Mouse (Mus musculus): ENCODE results near the gene Emc1. TPM values are rescaled to one million over a fixed set of nuclear protein-coding genes. Genes with fewer than 3 reads are reported as not detected.

The Emc1 gene
- total RNA-seq (2021): 45.8 and 58.2 TPM in 2 replicates
- long read RNA-seq, full-length matches to known transcripts: 16 of 41 reads
- long read RNA-seq, partial matches to known transcripts: 22 of 41 reads
- long read RNA-seq, other reads (novel, unspliced or antisense): 3 of 41 reads

- peak; percentile 86 for DNase-seq
These were observed at the start of gene Emc1, which contains the start of the genes Mrto4 and Ubr4 for GRCm38 (mm10) chr4:139351931-139352711. Gene Emc1, plus strand, starts transcription at chr4:139352587. Gene Mrto4, minus strand, starts transcription at chr4:139352576. Gene Ubr4, plus strand, starts transcription at chr4:139352609.

- DNase-seq: no peak
These were observed 46.9 kb upstream of the Emc1 start for GRCm38 (mm10) chr4:139305521-139305920.

GRCm38 (mm10) chr4:139307916-139308315 lies 44.5 kb upstream of the Emc1 start:
- no peak for DNase-seq

- no peak for DNase-seq
These were observed 42.7 kb upstream of the Emc1 start for GRCm38 (mm10) chr4:139309651-139310050.

GRCm38 (mm10) chr4:139310171-139310898 lies 42.1 kb upstream of the Emc1 start, which contains the start of the genes Pqlc2 and Akr7a5:
Gene Pqlc2, minus strand, starts transcription at chr4:139310708.
Gene Akr7a5, plus strand, starts transcription at chr4:139310744.
- DNase-seq: peak; percentile 99

- DNase-seq: no peak
These were observed 41.3 kb upstream of the Emc1 start for GRCm38 (mm10) chr4:139310899-139311701.

GRCm38 (mm10) chr4:139311707-139312106 lies 40.7 kb upstream of the Emc1 start:
- DNase-seq: no peak

- DNase-seq: no peak
These were observed 39.8 kb upstream of the Emc1 start for GRCm38 (mm10) chr4:139312632-139313031.

- DNase-seq: no peak
These were observed 33.9 kb upstream of the Emc1 start for GRCm38 (mm10) chr4:139318449-139318848.

GRCm38 (mm10) chr4:139319740-139320139 lies 32.6 kb upstream of the Emc1 start:
- DNase-seq: no peak

- peak; percentile 78 for DNase-seq
These were observed 21.8 kb upstream of the Emc1 start for GRCm38 (mm10) chr4:139330605-139331004.

- no peak for DNase-seq
These were observed 17.6 kb upstream of the Emc1 start for GRCm38 (mm10) chr4:139334631-139335295.

- no peak for DNase-seq
These were observed 16.9 kb upstream of the Emc1 start for GRCm38 (mm10) chr4:139335507-139335906.

GRCm38 (mm10) chr4:139336822-139337483 lies 15.4 kb upstream of the Emc1 start:
- DNase-seq: peak; percentile 88

GRCm38 (mm10) chr4:139338145-139338544 lies 14.2 kb upstream of the Emc1 start:
- DNase-seq: no peak

- no peak for DNase-seq
These were observed 11.6 kb upstream of the Emc1 start for GRCm38 (mm10) chr4:139340835-139341234.

GRCm38 (mm10) chr4:139341556-139342233 lies 10.7 kb upstream of the Emc1 start:
- peak; percentile 83 for DNase-seq

GRCm38 (mm10) chr4:139343718-139344117 lies 8.7 kb upstream of the Emc1 start:
- peak; percentile 65 for DNase-seq

- DNase-seq: no peak
These were observed 6.9 kb upstream of the Emc1 start for GRCm38 (mm10) chr4:139345416-139346019.

GRCm38 (mm10) chr4:139352832-139353231 lies 445 bp downstream of the Emc1 start:
- DNase-seq: no peak

Data from adrenal gland, postnatal 25 days (tissue).